Mouse (Mus musculus): ENCODE results near the gene Nr1h3. TPM values are rescaled to one million over a fixed set of nuclear protein-coding genes. Genes with fewer than 3 reads are reported as not detected.

Gene Nr1h3
- polyA plus RNA-seq, 1 experiment from 2014 or later, result 1.2 TPM

- DNase-seq (ENCODE audit: low spot score), result peak; percentile 73
- under 1% methylated on average over 27 of the region's 27 CpGs for WGBS
- H3K27me3 ChIP-seq (ENCODE audit: control insufficient read depth, insufficient read depth, low read length), result no peaks in the 10 kb centered on the region
- ATAC-seq (ENCODE audit: low FRiP score), result peak; percentile 84
- H3K36me3 ChIP-seq (ENCODE audit: control insufficient read depth, insufficient read depth, low read length), result no peaks in the 10 kb centered on the region
- H3K4me1 ChIP-seq (replicated peaks; ENCODE audit: control insufficient read depth, insufficient read depth, low read length), result 0 out of 2 replicates have a peak, but pooled peaks cover 5% of the 10 kb centered on the region
- peak overlapping the region; percentile 19 for H3K4me3 ChIP-seq (ENCODE audit: low read depth, low read length)
- peak overlapping the region; percentile 55 for H3K9ac ChIP-seq (ENCODE audit: low read depth, low read length)
- no peaks in the 10 kb centered on the region for H3K9me3 ChIP-seq (ENCODE audit: control insufficient read depth, low read length)
- H3K27ac ChIP-seq (ENCODE audit: low read depth, low read length), result no peak overlapping the region
- peak overlapping the region; percentile 40 for H3K4me2 ChIP-seq (replicated peaks; ENCODE audit: low read depth, low read length)
These were observed 7.9 kb downstream of the Nr1h3 start for GRCm38 (mm10) chr2:91194624-91195332.

- Histone ChIP-seq H3K36me3 (ENCODE audit: control insufficient read depth, insufficient read depth, low read length) (no peaks in the 10 kb centered on the region), H3K9ac (ENCODE audit: low read depth, low read length) (no peak overlapping the region), H3K9me3 (ENCODE audit: control insufficient read depth, low read length) (no peaks in the 10 kb centered on the region), H3K4me2 (replicated peaks; ENCODE audit: low read depth, low read length) (no peak overlapping the region), H3K27ac (ENCODE audit: low read depth, low read length) (no peak overlapping the region), H3K4me1 (replicated peaks; ENCODE audit: control insufficient read depth, insufficient read depth, low read length) (0 out of 2 replicates have a peak, but pooled peaks cover 5% of the 10 kb centered on the region), H3K4me3 (ENCODE audit: low read depth, low read length) (no peak overlapping the region), H3K27me3 (ENCODE audit: control insufficient read depth, insufficient read depth, low read length) (no peaks in the 10 kb centered on the region)
- no peak for DNase-seq (ENCODE audit: low spot score)
- WGBS, result 87% methylated on average over 16 of the region's 16 CpGs
- no peak for ATAC-seq (ENCODE audit: low FRiP score)
These were observed 12.1 kb downstream of the Nr1h3 start for GRCm38 (mm10) chr2:91190501-91190900.

GRCm38 (mm10) chr2:91187431-91187830 is 15.2 kb downstream of the Nr1h3 start:
- no peak for DNase-seq (ENCODE audit: low spot score)
- Histone ChIP-seq H3K27me3 (ENCODE audit: control insufficient read depth, insufficient read depth, low read length) (no peaks in the 10 kb centered on the region), H3K36me3 (ENCODE audit: control insufficient read depth, insufficient read depth, low read length) (no peaks in the 10 kb centered on the region), H3K4me3 (ENCODE audit: low read depth, low read length) (no peak overlapping the region), H3K4me1 (replicated peaks; ENCODE audit: control insufficient read depth, insufficient read depth, low read length) (no peaks in the 10 kb centered on the region), H3K27ac (ENCODE audit: low read depth, low read length) (no peak overlapping the region), H3K9ac (ENCODE audit: low read depth, low read length) (no peak overlapping the region), H3K4me2 (replicated peaks; ENCODE audit: low read depth, low read length) (no peak overlapping the region), H3K9me3 (ENCODE audit: control insufficient read depth, low read length) (no peaks in the 10 kb centered on the region)
- 76% methylated on average over 4 of the region's 4 CpGs for WGBS
- ATAC-seq (ENCODE audit: low FRiP score), result no peak

GRCm38 (mm10) chr2:91186208-91186607 is 16.4 kb downstream of the Nr1h3 start:
- no peak for ATAC-seq (ENCODE audit: low FRiP score)
- Histone ChIP-seq H3K4me2 (replicated peaks; ENCODE audit: low read depth, low read length) (no peak overlapping the region), H3K4me1 (replicated peaks; ENCODE audit: control insufficient read depth, insufficient read depth, low read length) (no peaks in the 10 kb centered on the region), H3K9me3 (ENCODE audit: control insufficient read depth, low read length) (no peaks in the 10 kb centered on the region), H3K27me3 (ENCODE audit: control insufficient read depth, insufficient read depth, low read length) (no peaks in the 10 kb centered on the region), H3K27ac (ENCODE audit: low read depth, low read length) (no peak overlapping the region), H3K4me3 (ENCODE audit: low read depth, low read length) (no peak overlapping the region), H3K36me3 (ENCODE audit: control insufficient read depth, insufficient read depth, low read length) (no peaks in the 10 kb centered on the region), H3K9ac (ENCODE audit: low read depth, low read length) (no peak overlapping the region)
- WGBS, result 93% methylated on average over 1 of the region's 1 CpGs
- no peak for DNase-seq (ENCODE audit: low spot score)

- H3K4me2 ChIP-seq (replicated peaks; ENCODE audit: low read depth, low read length), result peak within 1 kb of the TSS; percentile 82
- ATAC-seq (ENCODE audit: low FRiP score) (peak; percentile 2; the same call in 1 of the 2 replicates), DNase-seq (ENCODE audit: low spot score) (no peak)
- no peaks in the 10 kb centered on the region for H3K27me3 ChIP-seq (ENCODE audit: control insufficient read depth, insufficient read depth, low read length)
- H3K9ac ChIP-seq (ENCODE audit: low read depth, low read length), result peak within 1 kb of the TSS; percentile 64
- H3K9me3 ChIP-seq (ENCODE audit: control insufficient read depth, low read length), result no peaks in the 10 kb centered on the region
- peak within 1 kb of the TSS; percentile 80 for H3K27ac ChIP-seq (ENCODE audit: low read depth, low read length)
- 68% methylated on average over 15 of the region's 15 CpGs for WGBS
- H3K36me3 ChIP-seq (ENCODE audit: control insufficient read depth, insufficient read depth, low read length), result no peaks in the 10 kb centered on the region
- H3K4me3 ChIP-seq (ENCODE audit: low read depth, low read length), result peak within 1 kb of the TSS; percentile 94
- no peaks in the 10 kb centered on the region for H3K4me1 ChIP-seq (replicated peaks; ENCODE audit: control insufficient read depth, insufficient read depth, low read length)
These were observed 18.8 kb downstream of the Nr1h3 start, which contains the start of gene Madd for GRCm38 (mm10) chr2:91183711-91184405. Gene Madd, minus strand, starts transcription at chr2:91183837.

- 0% methylated on average over 9 of the region's 9 CpGs for WGBS
- ATAC-seq (ENCODE audit: low FRiP score) (peak; percentile 96), DNase-seq (ENCODE audit: low spot score) (peak; percentile 95)
- no peaks in the 10 kb centered on the region for H3K36me3 ChIP-seq (ENCODE audit: control insufficient read depth, insufficient read depth, low read length)
- peak overlapping the region; percentile 64 for H3K9ac ChIP-seq (ENCODE audit: low read depth, low read length)
- H3K4me1 ChIP-seq (replicated peaks; ENCODE audit: control insufficient read depth, insufficient read depth, low read length), result no peaks in the 10 kb centered on the region
- peak overlapping the region; percentile 80 for H3K27ac ChIP-seq (ENCODE audit: low read depth, low read length)
- H3K4me2 ChIP-seq (replicated peaks; ENCODE audit: low read depth, low read length), result peak overlapping the region; percentile 82
- H3K9me3 ChIP-seq (ENCODE audit: control insufficient read depth, low read length), result no peaks in the 10 kb centered on the region
- H3K27me3 ChIP-seq (ENCODE audit: control insufficient read depth, insufficient read depth, low read length), result no peaks in the 10 kb centered on the region
- peak overlapping the region; percentile 94 for H3K4me3 ChIP-seq (ENCODE audit: low read depth, low read length)
These were observed 19.5 kb downstream of the Nr1h3 start for GRCm38 (mm10) chr2:91183148-91183513.

GRCm38 (mm10) chr2:91182405-91183147 is 20.1 kb downstream of the Nr1h3 start:
- peak overlapping the region; percentile 94 for H3K4me3 ChIP-seq (ENCODE audit: low read depth, low read length)
- WGBS, result under 1% methylated on average over 71 of the region's 81 CpGs
- peak overlapping the region; percentile 64 for H3K9ac ChIP-seq (ENCODE audit: low read depth, low read length)
- DNase-seq (ENCODE audit: low spot score), result peak; percentile 87
- H3K36me3 ChIP-seq (ENCODE audit: control insufficient read depth, insufficient read depth, low read length), result no peaks in the 10 kb centered on the region
- no peaks in the 10 kb centered on the region for H3K27me3 ChIP-seq (ENCODE audit: control insufficient read depth, insufficient read depth, low read length)
- peak overlapping the region; percentile 82 for H3K4me2 ChIP-seq (replicated peaks; ENCODE audit: low read depth, low read length)
- peak overlapping the region; percentile 80 for H3K27ac ChIP-seq (ENCODE audit: low read depth, low read length)
- H3K9me3 ChIP-seq (ENCODE audit: control insufficient read depth, low read length), result no peaks in the 10 kb centered on the region
- peak; percentile 95 for ATAC-seq (ENCODE audit: low FRiP score)
- H3K4me1 ChIP-seq (replicated peaks; ENCODE audit: control insufficient read depth, insufficient read depth, low read length), result no peaks in the 10 kb centered on the region

GRCm38 (mm10) chr2:91182016-91182404 is 20.6 kb downstream of the Nr1h3 start:
- H3K4me3 ChIP-seq (ENCODE audit: low read depth, low read length), result peak overlapping the region; percentile 94
- H3K9me3 ChIP-seq (ENCODE audit: control insufficient read depth, low read length), result no peaks in the 10 kb centered on the region
- peak; percentile 39 for DNase-seq (ENCODE audit: low spot score)
- H3K4me2 ChIP-seq (replicated peaks; ENCODE audit: low read depth, low read length), result peak overlapping the region; percentile 82
- H3K27ac ChIP-seq (ENCODE audit: low read depth, low read length), result peak overlapping the region; percentile 80
- peak overlapping the region; percentile 64 for H3K9ac ChIP-seq (ENCODE audit: low read depth, low read length)
- H3K27me3 ChIP-seq (ENCODE audit: control insufficient read depth, insufficient read depth, low read length), result no peaks in the 10 kb centered on the region
- H3K4me1 ChIP-seq (replicated peaks; ENCODE audit: control insufficient read depth, insufficient read depth, low read length), result no peaks in the 10 kb centered on the region
- 12% methylated on average over 8 of the region's 8 CpGs for WGBS
- no peaks in the 10 kb centered on the region for H3K36me3 ChIP-seq (ENCODE audit: control insufficient read depth, insufficient read depth, low read length)
- no peak for ATAC-seq (ENCODE audit: low FRiP score)
